ENCODE assay signal across 9 mouse cellular contexts in the genomic region with DNA sequence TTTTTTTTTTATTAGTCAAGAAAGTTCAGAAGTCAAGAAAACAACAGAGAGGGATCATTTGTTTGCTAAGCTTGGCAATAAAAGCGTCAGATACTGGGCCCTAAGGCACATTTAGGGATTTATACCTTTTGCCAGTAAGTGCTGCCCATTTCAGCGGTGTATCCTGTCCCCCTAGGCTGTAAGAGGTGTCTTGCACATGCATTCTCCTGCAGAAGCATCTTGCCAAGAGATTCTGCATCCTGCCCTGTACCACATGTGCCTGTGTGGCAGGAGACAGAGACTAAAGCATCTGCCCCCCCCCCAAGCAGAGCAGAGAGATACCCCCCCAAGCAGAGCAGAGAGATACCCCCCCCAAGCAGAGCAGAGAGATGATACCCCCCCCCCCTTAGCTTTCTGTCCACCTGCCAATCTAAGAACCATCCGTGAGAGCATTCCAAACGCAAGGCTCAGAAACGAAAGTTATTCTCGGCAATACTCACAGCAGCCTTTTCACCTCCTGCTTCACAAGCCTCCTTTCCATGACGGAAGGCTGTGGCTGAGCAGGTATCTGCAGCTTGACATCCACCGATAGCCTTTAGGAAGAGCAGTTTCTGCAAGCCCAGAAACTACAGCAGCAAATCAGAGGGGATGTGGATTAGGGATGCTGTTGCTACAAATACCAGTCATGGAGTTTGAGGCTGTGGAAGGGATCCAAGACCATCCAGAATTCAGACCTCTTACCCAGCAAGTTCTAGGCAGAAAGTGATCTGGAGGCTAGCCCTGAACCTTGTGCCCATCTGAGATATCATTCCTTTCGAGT. TPM values are rescaled to one million over a fixed set of nuclear protein-coding genes. Genes with fewer than 3 reads are reported as not detected.
A peak's percentile ranks its signal among the peaks of the same experiment; 100 is the strongest.
DNase-seq lines count a peak whose midpoint lies in the region; ATAC-seq and TF ChIP-seq lines count a peak whose summit lies in the region.
"Had no signal": no experiment of that assay in that cellular context is flagged by ENCODE, and none has a peak within 500 bp of the region (broad histone marks: within the 10 kb centered on the region; RNA-seq: fewer than 3 reads in every experiment).

A gene (minus strand): TSS at position 641 of the 799 bp plus-strand sequence.

- dilution Hi-C loops in CH12.LX (cut with MboI; ENCODE audit: extremely low pct_ligation_motif_present, extremely low pct_unique_long_range_greater_than_20kb, low sequenced_read_pairs), result no loop called here

- no peak for TF ChIP-seq CTCF in CH12.LX (conservative IDR thresholded peaks at IDR 0.05 in 1 of 2, IDR thresholded peaks at IDR 0.05 in 1 of 2; ENCODE audit: low read depth in 2 of 2, low read length in 2 of 2)

- no peaks in the 10 kb centered on the region for H3K79me2 ChIP-seq in CH12.LX (replicated peaks; ENCODE audit: control insufficient read depth, extremely low read depth, insufficient read depth, poor library complexity, severe bottlenecking)

- no peaks in the 10 kb centered on the region for H3K9me3 ChIP-seq in heart, embryonic 11.5 days (replicated peaks; ENCODE audit: control insufficient read depth, low read length)
- H3K9me3 ChIP-seq in CH12.LX (replicated peaks; ENCODE audit: low read length), result no peaks in the 10 kb centered on the region
- H3K9me3 ChIP-seq in forebrain, embryonic 13.5 days (replicated peaks), result no peaks in the 10 kb centered on the region
- no peaks in the 10 kb centered on the region for H3K9me3 ChIP-seq in stomach, embryonic 16.5 days (replicated peaks; ENCODE audit: control insufficient read depth, low read length)
- H3K9me3 ChIP-seq: G1E had no signal

- 0 out of 2 replicates have a peak, but pooled peaks cover 2% of the 10 kb centered on the region for H3K4me1 ChIP-seq in heart, embryonic 11.5 days (ENCODE audit: control insufficient read depth, insufficient read depth, low read length)
- H3K4me1 ChIP-seq in CH12.LX (ENCODE audit: control insufficient read depth in 1 of 2, insufficient read depth in 2 of 2), result no peaks in the 10 kb centered on the region
- H3K4me1 ChIP-seq in forebrain, embryonic 13.5 days, result no peaks in the 10 kb centered on the region
- no peaks in the 10 kb centered on the region for H3K4me1 ChIP-seq in stomach, embryonic 16.5 days (ENCODE audit: control insufficient read depth, insufficient read depth, low read length)

- peak within 1 kb of the TSS; percentile 51 for H3K4me2 ChIP-seq in heart, embryonic 11.5 days
- H3K4me2 ChIP-seq in CH12.LX (ENCODE audit: insufficient read depth, low read depth, poor library complexity, severe bottlenecking), result 0 out of 2 replicates have a peak within 1 kb of the TSS, but pooled peaks have one; percentile 55
- peak within 1 kb of the TSS; percentile 51 for H3K4me2 ChIP-seq in forebrain, embryonic 13.5 days
- H3K4me2 ChIP-seq in stomach, embryonic 16.5 days (ENCODE audit: low read depth, low read length), result peak within 1 kb of the TSS; percentile 46

- no peak within 1 kb of the TSS for H3K9ac ChIP-seq in heart, embryonic 11.5 days (ENCODE audit: low read depth, low read length)
- no peak within 1 kb of the TSS for H3K9ac ChIP-seq in CH12.LX (ENCODE audit: insufficient read depth, low read depth)
- H3K9ac ChIP-seq in forebrain, embryonic 13.5 days, result peak within 1 kb of the TSS; percentile 52; the same call in 1 of the 2 replicates
- H3K9ac ChIP-seq in stomach, embryonic 16.5 days (ENCODE audit: low read length), result peak within 1 kb of the TSS; percentile 35; the same call in 1 of the 2 replicates

- ATAC-seq in heart, embryonic 11.5 days (replicated peaks; ENCODE audit: insufficient number of reproducible peaks, low FRiP score, low TSS enrichment), result no peak
- ATAC-seq in forebrain, embryonic 13.5 days, result no peak
- ATAC-seq in stomach, embryonic 16.5 days (ENCODE audit: insufficient read depth, low FRiP score), result no peak

- TF ChIP-seq RAD21 in CH12.LX (IDR thresholded peaks at IDR 0.05; ENCODE audit: low read depth, low read length), result no peak

- intact Hi-C loops in heart, postnatal 25 days (cut with DNase I), result no loop called here
- intact Hi-C loops in left cerebral cortex, postnatal 25 days (cut with DNase I), result no loop called here

- no peak for TF ChIP-seq EP300 in CH12.LX (IDR thresholded peaks at IDR 0.05; ENCODE audit: low read length)

- 22% methylated on average over 9 of the region's 9 CpGs for WGBS in heart, embryonic 11.5 days (ENCODE audit: insufficient replicate concordance)
- 19% methylated on average over 9 of the region's 9 CpGs for WGBS in forebrain, embryonic 13.5 days
- WGBS in stomach, embryonic 16.5 days, result 30% methylated on average over 9 of the region's 9 CpGs

- no peak for DNase-seq in heart, postnatal 25 days (ENCODE audit: low spot score)
- DNase-seq in CH12.LX (ENCODE audit: extremely low read depth), result no peak
- DNase-seq in left cerebral cortex, postnatal 25 days (ENCODE audit: low spot score in 2 of 2), result peak; percentile 31 to 57
- DNase-seq in B cell, adult 2 months, result no peak
- no peak for DNase-seq in lung, postnatal 25 days (ENCODE audit: low spot score)

- no peak for TF ChIP-seq POLR2A in CH12.LX (IDR thresholded peaks at IDR 0.05; ENCODE audit: low read depth, low read length)

- no peaks in the 10 kb centered on the region for H3K27me3 ChIP-seq in heart, embryonic 11.5 days (ENCODE audit: control insufficient read depth, insufficient read depth, low read length)
- H3K27me3 ChIP-seq in CH12.LX (replicated peaks), result no peaks in the 10 kb centered on the region
- H3K27me3 ChIP-seq in forebrain, embryonic 13.5 days, result no peaks in the 10 kb centered on the region
- no peaks in the 10 kb centered on the region for H3K27me3 ChIP-seq in stomach, embryonic 16.5 days (ENCODE audit: control insufficient read depth, insufficient read depth, low read length)

- no peak within 1 kb of the TSS for H3K27ac ChIP-seq in heart, embryonic 11.5 days (ENCODE audit: low read depth, low read length)
- no peak within 1 kb of the TSS for H3K27ac ChIP-seq in CH12.LX (ENCODE audit: insufficient read depth, low read depth)
- H3K27ac ChIP-seq in forebrain, embryonic 13.5 days, result no peak within 1 kb of the TSS
- H3K27ac ChIP-seq in stomach, embryonic 16.5 days (ENCODE audit: low read length), result no peak within 1 kb of the TSS

- H3K4me3 ChIP-seq in heart, embryonic 11.5 days (ENCODE audit: low read depth, low read length), result peak within 1 kb of the TSS; percentile 35
- peak within 1 kb of the TSS in 2 of 3 experiments; percentile 25 to 28 for H3K4me3 ChIP-seq in CH12.LX (replicated peaks in 1 of 3; ENCODE audit: low read depth in 2 of 3, low read length in 2 of 3, poor library complexity in 1 of 3)
- H3K4me3 ChIP-seq in forebrain, embryonic 13.5 days, result peak within 1 kb of the TSS; percentile 26
- H3K4me3 ChIP-seq in stomach, embryonic 16.5 days (replicated peaks; ENCODE audit: low read length), result peak within 1 kb of the TSS; percentile 25

- in situ Hi-C loops in CH12.LX (cut with MboI; ENCODE audit: low pct_ligation_motif_present, low pct_unique_long_range_greater_than_20kb, low sequenced_read_pairs), result no loop called here

- no peaks in the 10 kb centered on the region for H3K36me3 ChIP-seq in heart, embryonic 11.5 days (ENCODE audit: control insufficient read depth, insufficient read depth, low read length)
- no peaks in the 10 kb centered on the region for H3K36me3 ChIP-seq in CH12.LX (replicated peaks in 1 of 2; ENCODE audit: control insufficient read depth in 1 of 2, insufficient read depth in 1 of 2, low read length in 1 of 2)
- no peaks in the 10 kb centered on the region for H3K36me3 ChIP-seq in forebrain, embryonic 13.5 days (ENCODE audit: poor library complexity, severe bottlenecking)
- no peaks in the 10 kb centered on the region for H3K36me3 ChIP-seq in stomach, embryonic 16.5 days (ENCODE audit: control insufficient read depth, insufficient read depth, low read length)
- H3K36me3 ChIP-seq: G1E had no signal

TF ChIP-seq in CH12.LX, 34 proteins besides CTCF, POLR2A, EP300 and RAD21:
- no peak for TF ChIP-seq IRF4 (IDR thresholded peaks at IDR 0.05; ENCODE audit: low read depth, low read length)
- no peak for TF ChIP-seq E2F4 (IDR thresholded peaks at IDR 0.05; ENCODE audit: insufficient replicate concordance, low read depth, low read length)
- no peak for TF ChIP-seq USF1 (IDR thresholded peaks at IDR 0.05; ENCODE audit: low read depth, low read length)
- TF ChIP-seq MXI1 (IDR thresholded peaks at IDR 0.05; ENCODE audit: low read depth, low read length), result no peak
- no peak for TF ChIP-seq HCFC1 (IDR thresholded peaks at IDR 0.05; ENCODE audit: low read depth, low read length)
- no peak for TF ChIP-seq GABPA (IDR thresholded peaks at IDR 0.05; ENCODE audit: insufficient replicate concordance, low read depth, low read length)
- no peak for TF ChIP-seq NRF1 (IDR thresholded peaks at IDR 0.05; ENCODE audit: low read depth, low read length)
- no peak for TF ChIP-seq ZNF384 (IDR thresholded peaks at IDR 0.05; ENCODE audit: low read depth, low read length)
- no peak for TF ChIP-seq TBP (conservative IDR thresholded peaks at IDR 0.05; ENCODE audit: low read depth, low read length)
- TF ChIP-seq UBTF (IDR thresholded peaks at IDR 0.05; ENCODE audit: low read depth, low read length), result no peak
- TF ChIP-seq ZMIZ1 (IDR thresholded peaks at IDR 0.05; ENCODE audit: low read depth, low read length), result no peak

RNA-seq across cellular contexts. Expression of the gene that starts here (rescaled TPM):
- polyA plus RNA-seq in heart, embryonic 11.5 days (2014; fragmentation: Nextera tagmentation; extraction: Ambion mirVana), result 0.09 and 0.25 TPM in 2 replicates
- total RNA-seq in heart, postnatal 25 days (2021), result not detected
- total RNA-seq in CH12.LX (2012; rRNA removed) (not detected in 2 replicates), CH12.LX (2014; rRNA removed) (0.13 and 0.18 TPM in 2 replicates)
- polyA plus RNA-seq in CH12.LX (2012; ENCODE audit: insufficient read length, low read depth), result 0.17 TPM in 1 of 2 replicates, not detected in the other
- 0.09 and 0.50 TPM in 2 replicates for polyA plus RNA-seq in forebrain, embryonic 13.5 days (2015; fragmentation: Nextera tagmentation; extraction: Ambion mirVana)
- total RNA-seq in left cerebral cortex, postnatal 25 days (2021), result 1 to 10 TPM; 5.3 to 8.7 TPM
- 0.17 TPM in 1 of 2 replicates, not detected in the other for polyA plus RNA-seq in stomach, embryonic 16.5 days (2015; fragmentation: Nextera tagmentation; extraction: Ambion mirVana)

Comparison
In these comparisons a context has a peak if more than half of its experiments do, and no peak if none do; other contexts are left out.
1. RNA of the gene that starts here (total RNA-seq): 5.3 to 8.7 TPM in left cerebral cortex, postnatal 25 days; 0.13 to 0.18 TPM in CH12.LX and not detected in heart, postnatal 25 days; every median in the first group is over 4 times any median in the second.
2. H3K9ac ChIP-seq: peak in forebrain, embryonic 13.5 days (single experiment) and stomach, embryonic 16.5 days (single experiment); none in heart, embryonic 11.5 days (single experiment) and CH12.LX (single experiment).
3. DNase-seq: peak in left cerebral cortex, postnatal 25 days (2 of 2); none in heart, postnatal 25 days (single experiment), CH12.LX (single experiment), B cell, adult 2 months (0 of 2) and lung, postnatal 25 days (single experiment).
4. Peak in every context shown above with its lines, with median percentiles within 50 percentile points of each other: H3K4me2 ChIP-seq and H3K4me3 ChIP-seq.